Mouse (Mus musculus) frontal cortex, postnatal 10 days (tissue): ENCODE results near the gene Rhox3g.
"Not testable (repeated sequence)": the region's sequence is repeated elsewhere in the genome, so short reads cannot be mapped to it uniquely, and the experiment has no call there.

Experiments
- DNase-seq, 2 experiments: peaks; one replicate each; pipeline ENCODE4 v3.0.0; 2022; ENCODE audit warnings: low spot score in 2 of 2, mixed read lengths in 1 of 2

Rhox3g gene

GRCm38 (mm10) chrX:37628512-37628911 is at the start of gene Rhox3g:
Rhox3g (minus strand) TSS chrX:37628612.
- not testable (repeated sequence) for DNase-seq

- not testable (repeated sequence) for DNase-seq
Observed at GRCm38 (mm10) chrX:37673177-37673576, 44.8 kb upstream of the Rhox3g start, which contains the start of gene Rhox2h. Rhox2h (minus strand) TSS chrX:37673277.

GRCm38 (mm10) chrX:37668664-37669063 is 40.3 kb upstream of the Rhox3g start, which contains the start of gene Rhox3h:
Rhox3h (minus strand) TSS chrX:37668764.
- not testable (repeated sequence) for DNase-seq

GRCm38 (mm10) chrX:37651227-37651626 is 22.8 kb upstream of the Rhox3g start, which contains the start of gene Rhox4g:
Rhox4g (minus strand) TSS chrX:37651327.
- DNase-seq = not testable (repeated sequence)

- DNase-seq = not testable (repeated sequence)
Observed at GRCm38 (mm10) chrX:37643370-37643769, 15.0 kb upstream of the Rhox3g start, which contains the start of gene Rhox2g. Rhox2g (minus strand) TSS chrX:37643470.

DNA sequence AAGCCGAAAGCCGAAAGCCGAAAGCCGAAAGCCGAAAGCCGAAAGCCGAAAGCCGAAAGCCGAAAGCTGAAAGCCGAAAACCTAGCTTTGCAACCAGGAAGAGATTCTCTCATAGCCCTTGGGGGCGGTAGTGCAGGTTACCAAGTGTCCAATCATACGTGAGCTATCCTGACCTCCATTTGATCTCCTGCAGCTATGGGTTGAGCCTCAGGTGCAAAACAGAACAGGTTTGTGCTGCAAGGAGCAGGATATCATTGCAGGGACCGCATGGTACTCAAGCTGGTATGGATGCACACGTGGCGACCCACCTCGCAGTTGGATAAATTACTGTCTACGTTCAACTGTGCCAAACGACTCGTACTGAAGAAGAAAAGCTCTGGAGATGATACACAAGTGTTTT is 20.8 kb downstream of the Rhox3g start, which contains the start of gene Rhox4f:
Rhox4f (minus strand) TSS at position 101 of the 400 bp plus-strand sequence.
- not testable (repeated sequence) for DNase-seq

DNA sequence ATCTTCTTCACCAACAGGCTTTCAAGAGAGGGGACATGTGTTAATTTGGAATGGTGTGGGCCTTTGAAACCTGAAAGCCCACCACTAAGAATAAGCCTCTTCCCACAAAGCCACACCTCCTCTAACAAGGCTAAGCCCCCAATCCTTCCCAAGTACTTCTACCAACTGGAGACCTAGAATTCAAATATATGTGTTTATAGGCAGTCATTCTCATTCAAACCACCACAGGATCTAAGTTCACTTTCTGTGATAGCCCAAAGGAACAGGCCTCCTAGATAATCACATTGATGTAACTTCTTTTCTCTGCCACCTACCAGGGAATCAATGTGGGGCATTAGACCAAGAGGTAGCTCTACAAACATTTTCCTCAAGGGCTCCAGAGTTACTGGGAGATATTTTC is 47.7 kb downstream of the Rhox3g start, which contains the start of gene Rhox3f:
Rhox3f (plus strand) TSS at position 301 of the 400 bp plus-strand sequence.
- not testable (repeated sequence) for DNase-seq
